ENCODE assay signal across 14 mouse cellular contexts in the genomic region with DNA sequence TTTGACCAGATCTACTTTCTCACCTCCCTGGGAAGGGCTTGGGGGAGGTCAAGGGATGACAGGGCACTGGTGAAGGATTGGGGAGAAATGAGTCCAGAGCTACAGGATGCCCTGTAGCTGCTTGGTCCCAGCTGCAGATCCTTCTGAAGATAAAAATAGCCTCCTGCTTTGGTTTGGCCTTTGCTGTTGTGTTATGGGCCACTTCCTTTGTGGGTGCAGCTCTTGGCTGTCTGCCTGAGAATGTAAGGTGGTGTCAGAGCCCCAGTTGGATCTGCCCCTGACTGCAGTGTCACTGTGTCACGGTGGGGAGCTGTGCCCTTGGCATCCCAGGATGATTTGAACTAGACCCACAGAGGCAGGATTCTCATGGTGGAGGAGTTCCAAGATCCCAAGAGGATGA.
A peak's percentile ranks its signal among the peaks of the same experiment; 100 is the strongest.
DNase-seq lines count a peak whose midpoint lies in the region; ATAC-seq lines count a peak whose summit lies in the region.
"Had no signal": no experiment of that assay in that cellular context is flagged by ENCODE, and none has a peak within 500 bp of the region (broad histone marks: within the 10 kb centered on the region; RNA-seq: fewer than 3 reads in every experiment).

No protein-coding gene starts in this region.

- H3K27ac ChIP-seq in midbrain, embryonic 10.5 days (replicated peaks), result 0 out of 2 replicates have a peak overlapping the region, but pooled peaks have one; percentile 3
- no peak overlapping the region for H3K27ac ChIP-seq in midbrain, embryonic 16.5 days (ENCODE audit: low read length)
- H3K27ac ChIP-seq in heart, embryonic 11.5 days (ENCODE audit: low read depth, low read length), result no peak overlapping the region
- no peak overlapping the region for H3K27ac ChIP-seq in forebrain, embryonic 11.5 days (ENCODE audit: low read depth, low read length)
- H3K27ac ChIP-seq: hindbrain, embryonic 14.5 days; layer of hippocampus, adult 2 months; limb, embryonic 13.5 days; macrophage had no signal

- DNase-seq in adrenal gland, adult 2 months, result peak; percentile 56
- DNase-seq in adrenal gland, postnatal 25 days, result no peak
- DNase-seq in midbrain, embryonic 10.5 days (ENCODE audit: low spot score), result no peak
- peak; percentile 46 to 61 for DNase-seq in lung, postnatal 4 days
- DNase-seq in testis, postnatal 10 days (ENCODE audit: low spot score), result no peak
- no peak for DNase-seq in forebrain, embryonic 11.5 days (ENCODE audit: low spot score)
- DNase-seq: retina, postnatal 1 day had no signal

- H3K4me1 ChIP-seq in midbrain, embryonic 10.5 days, result peaks cover 53% of the 10 kb centered on the region
- H3K4me1 ChIP-seq in midbrain, embryonic 16.5 days (ENCODE audit: control insufficient read depth, insufficient read depth, low read length), result peaks cover 3% of the 10 kb centered on the region; the same call in 1 of the 2 replicates
- peaks cover 15% of the 10 kb centered on the region for H3K4me1 ChIP-seq in heart, embryonic 11.5 days (ENCODE audit: control insufficient read depth, insufficient read depth, low read length)
- H3K4me1 ChIP-seq in forebrain, embryonic 11.5 days (replicated peaks; ENCODE audit: control insufficient read depth, insufficient read depth, low read length), result peaks cover 10% of the 10 kb centered on the region; the same call in 1 of the 2 replicates

- H3K4me2 ChIP-seq in midbrain, embryonic 16.5 days (ENCODE audit: low read length), result no peak overlapping the region
- no peak overlapping the region for H3K4me2 ChIP-seq in heart, embryonic 11.5 days
- no peak overlapping the region for H3K4me2 ChIP-seq in forebrain, embryonic 11.5 days (ENCODE audit: low read depth, low read length, severe bottlenecking)
- H3K4me2 ChIP-seq: hindbrain, embryonic 14.5 days; limb, embryonic 13.5 days had no signal

- no peak for ATAC-seq in midbrain, embryonic 16.5 days
- ATAC-seq in heart, embryonic 11.5 days (replicated peaks; ENCODE audit: insufficient number of reproducible peaks, low FRiP score, low TSS enrichment), result no peak
- no peak for ATAC-seq in forebrain, embryonic 11.5 days (replicated peaks; ENCODE audit: low FRiP score)
- ATAC-seq: forebrain, embryonic 16.5 days had no signal

- 71% methylated on average over 1 of the region's 1 CpGs for whole genome bisulfite sequencing in midbrain, embryonic 10.5 days
- 88% methylated on average over 1 of the region's 1 CpGs for WGBS in midbrain, embryonic 16.5 days
- 68% methylated on average over 1 of the region's 1 CpGs for WGBS in heart, embryonic 11.5 days (ENCODE audit: insufficient replicate concordance)
- WGBS in forebrain, embryonic 11.5 days, result 100% methylated on average over 1 of the region's 1 CpGs

- H3K36me3 ChIP-seq in midbrain, embryonic 10.5 days, result no peaks in the 10 kb centered on the region
- H3K36me3 ChIP-seq in midbrain, embryonic 16.5 days (ENCODE audit: control insufficient read depth, insufficient read depth, low read length), result no peaks in the 10 kb centered on the region
- no peaks in the 10 kb centered on the region for H3K36me3 ChIP-seq in heart, embryonic 11.5 days (ENCODE audit: control insufficient read depth, insufficient read depth, low read length)
- H3K36me3 ChIP-seq in forebrain, embryonic 11.5 days (ENCODE audit: control insufficient read depth, insufficient read depth, low read length), result no peaks in the 10 kb centered on the region
- H3K36me3 ChIP-seq: limb, embryonic 13.5 days had no signal

- H3K4me3 ChIP-seq in midbrain, embryonic 10.5 days, result no peak overlapping the region
- H3K4me3 ChIP-seq in midbrain, embryonic 16.5 days (ENCODE audit: low read depth, low read length), result no peak overlapping the region
- no peak overlapping the region for H3K4me3 ChIP-seq in heart, embryonic 11.5 days (ENCODE audit: low read depth, low read length)
- no peak overlapping the region for H3K4me3 ChIP-seq in forebrain, embryonic 11.5 days (ENCODE audit: low read depth, low read length)
- H3K4me3 ChIP-seq: layer of hippocampus, adult 2 months; limb, embryonic 13.5 days had no signal

- H3K27me3 ChIP-seq in midbrain, embryonic 10.5 days (ENCODE audit: low read depth, poor library complexity, severe bottlenecking), result 0 out of 2 replicates have a peak, but pooled peaks cover 14% of the 10 kb centered on the region
- H3K27me3 ChIP-seq in midbrain, embryonic 16.5 days (ENCODE audit: control insufficient read depth, insufficient read depth, low read depth, low read length), result no peaks in the 10 kb centered on the region
- H3K27me3 ChIP-seq in heart, embryonic 11.5 days (ENCODE audit: control insufficient read depth, insufficient read depth, low read length), result no peaks in the 10 kb centered on the region
- no peaks in the 10 kb centered on the region for H3K27me3 ChIP-seq in forebrain, embryonic 11.5 days (ENCODE audit: control insufficient read depth, insufficient read depth, low read length)
- H3K27me3 ChIP-seq: limb, embryonic 13.5 days had no signal

- H3K9me3 ChIP-seq in midbrain, embryonic 10.5 days (replicated peaks), result no peaks in the 10 kb centered on the region
- H3K9me3 ChIP-seq in midbrain, embryonic 16.5 days (replicated peaks; ENCODE audit: control insufficient read depth, low read length, poor library complexity, severe bottlenecking), result no peaks in the 10 kb centered on the region
- H3K9me3 ChIP-seq in heart, embryonic 11.5 days (replicated peaks; ENCODE audit: control insufficient read depth, low read length), result no peaks in the 10 kb centered on the region
- no peaks in the 10 kb centered on the region for H3K9me3 ChIP-seq in forebrain, embryonic 11.5 days (ENCODE audit: control insufficient read depth, low read length)
- H3K9me3 ChIP-seq: limb, embryonic 13.5 days had no signal

- no peak overlapping the region for H3K9ac ChIP-seq in midbrain, embryonic 16.5 days (ENCODE audit: low read depth, low read length)
- H3K9ac ChIP-seq in heart, embryonic 11.5 days (ENCODE audit: low read depth, low read length), result no peak overlapping the region
- no peak overlapping the region for H3K9ac ChIP-seq in forebrain, embryonic 11.5 days (ENCODE audit: low read length)
- H3K9ac ChIP-seq: hindbrain, embryonic 14.5 days; limb, embryonic 13.5 days had no signal

Comparison
In these comparisons a context has a peak if more than half of its experiments do, and no peak if none do; other contexts are left out.
1. DNase-seq: peak in adrenal gland, adult 2 months (single experiment) and lung, postnatal 4 days (2 of 2); none in adrenal gland, postnatal 25 days (single experiment), midbrain, embryonic 10.5 days (single experiment), testis, postnatal 10 days (single experiment) and forebrain, embryonic 11.5 days (single experiment).